In the genomic region with DNA sequence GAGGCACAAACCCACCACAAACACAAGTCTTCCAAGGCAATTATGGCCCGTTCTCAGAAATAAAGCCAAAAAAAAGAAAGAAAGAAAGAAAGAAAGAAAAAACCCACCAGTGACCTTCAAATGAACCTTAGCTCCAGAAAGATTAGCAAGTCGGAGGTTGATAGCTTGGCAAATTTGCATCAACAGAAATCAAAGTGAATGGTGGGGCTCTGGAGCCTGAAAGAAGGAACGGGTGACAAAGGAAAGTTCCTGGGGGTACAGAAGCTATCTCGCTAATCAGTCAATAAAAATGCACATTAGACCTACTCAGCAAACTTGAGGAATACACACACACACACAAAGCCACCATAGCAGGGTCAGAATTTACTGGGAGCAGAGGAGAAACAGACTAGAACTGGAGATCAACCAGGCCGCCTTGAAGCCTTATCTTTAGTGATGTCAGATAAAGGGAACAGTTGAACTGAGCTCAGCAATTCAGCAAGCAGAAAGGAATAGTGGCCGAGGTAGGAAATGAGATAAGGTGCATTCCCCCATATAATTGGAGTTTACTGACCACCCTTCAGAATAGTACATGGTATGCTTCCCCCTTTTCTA, we compare ENCODE assay signal across 15 mouse cellular contexts. TPM values are rescaled to one million over a fixed set of nuclear protein-coding genes. Genes with fewer than 3 reads are reported as not detected.
DNase-seq lines count a peak whose midpoint lies in the region; ATAC-seq and TF ChIP-seq lines count a peak whose summit lies in the region.
"Had no signal": no experiment of that assay in that cellular context is flagged by ENCODE, and none has a peak within 500 bp of the region (broad histone marks: within the 10 kb centered on the region; RNA-seq: fewer than 3 reads in every experiment).

No protein-coding gene starts in this region.

- no peak for TF ChIP-seq CTCF in ES-Bruce4 (IDR thresholded peaks at IDR 0.05; ENCODE audit: low read depth, low read length)

- H3K4me1 ChIP-seq in kidney, embryonic 16.5 days (ENCODE audit: insufficient read depth, low read length), result peaks cover 69% of the 10 kb centered on the region
- peaks cover 10% of the 10 kb centered on the region for H3K4me1 ChIP-seq in ES-Bruce4 (ENCODE audit: control insufficient read depth, insufficient read depth, low read length)
- peaks cover 36% of the 10 kb centered on the region for H3K4me1 ChIP-seq in intestine, embryonic 15.5 days (replicated peaks)

- H3K9ac ChIP-seq in kidney, embryonic 16.5 days (replicated peaks; ENCODE audit: low read length), result no peak overlapping the region
- H3K9ac ChIP-seq in ES-Bruce4 (ENCODE audit: low read depth, poor library complexity, severe bottlenecking), result no peak overlapping the region
- no peak overlapping the region for H3K9ac ChIP-seq in intestine, embryonic 15.5 days
- H3K9ac ChIP-seq: liver, embryonic 15.5 days had no signal

- 0 out of 2 replicates have a peak overlapping the region, but pooled peaks have one; percentile 6 for H3K4me2 ChIP-seq in kidney, embryonic 16.5 days (replicated peaks; ENCODE audit: low read depth, low read length)
- peak overlapping the region; percentile 12; the same call in 1 of the 2 replicates for H3K4me2 ChIP-seq in intestine, embryonic 15.5 days (replicated peaks)
- H3K4me2 ChIP-seq: liver, embryonic 15.5 days had no signal

- 45% methylated on average over 6 of the region's 6 CpGs for WGBS in kidney, embryonic 16.5 days
- WGBS in intestine, embryonic 15.5 days, result 28% methylated on average over 6 of the region's 6 CpGs

- peak overlapping the region; percentile 60 for H3K27ac ChIP-seq in kidney, embryonic 16.5 days (ENCODE audit: low read length)
- H3K27ac ChIP-seq in ES-Bruce4 (ENCODE audit: insufficient read depth, low read length), result peak overlapping the region; percentile 47
- peak overlapping the region; percentile 34; the same call in 1 of the 2 replicates for H3K27ac ChIP-seq in intestine, embryonic 15.5 days
- H3K27ac ChIP-seq: liver, embryonic 15.5 days had no signal

- no peak overlapping the region for H3K4me3 ChIP-seq in kidney, embryonic 16.5 days (ENCODE audit: low read length)
- no peak overlapping the region for H3K4me3 ChIP-seq in ES-Bruce4 (ENCODE audit: low read depth, low read length)
- H3K4me3 ChIP-seq in intestine, embryonic 15.5 days (replicated peaks), result no peak overlapping the region
- H3K4me3 ChIP-seq: liver, embryonic 15.5 days; megakaryocyte, embryonic 14.5 days had no signal

- no peaks in the 10 kb centered on the region for H3K9me3 ChIP-seq in kidney, embryonic 16.5 days (ENCODE audit: low read length)
- no peaks in the 10 kb centered on the region for H3K9me3 ChIP-seq in ES-Bruce4 (replicated peaks; ENCODE audit: control insufficient read depth, insufficient read depth, low read length, poor library complexity, severe bottlenecking)
- H3K9me3 ChIP-seq in intestine, embryonic 15.5 days, result no peaks in the 10 kb centered on the region
- H3K9me3 ChIP-seq: liver, embryonic 15.5 days; megakaryocyte, embryonic 14.5 days had no signal

- ATAC-seq in kidney, embryonic 16.5 days (ENCODE audit: low FRiP score, low TSS enrichment), result no peak
- peak; percentile 74 for ATAC-seq in intestine, embryonic 15.5 days
- ATAC-seq: forebrain, embryonic 14.5 days had no signal

- no peak for TF ChIP-seq POLR2A in ES-Bruce4 (IDR thresholded peaks at IDR 0.05; ENCODE audit: insufficient read depth, low read length)

- DNase-seq in heart, adult 11 months, result peak; percentile 78
- no peak for DNase-seq in heart, postnatal 14 days
- no peak for DNase-seq in kidney, postnatal 10 days
- no peak for DNase-seq in left cerebral cortex, adult 9 months (ENCODE audit: low spot score in 2 of 2)
- DNase-seq in thymus, postnatal 25 days, result no peak
- DNase-seq: cerebellum, adult 8-10 months; embryo, embryonic 11 days; kidney, adult 11 months; retina, postnatal 1 day had no signal

- no peak for TF ChIP-seq EP300 in ES-Bruce4 (IDR thresholded peaks at IDR 0.05; ENCODE audit: insufficient read depth, low read depth, low read length)

- intact Hi-C loops in heart, postnatal 14 days (cut with DNase I), result no loop called here

- no peaks in the 10 kb centered on the region for H3K27me3 ChIP-seq in kidney, embryonic 16.5 days (ENCODE audit: insufficient read depth, low read length)
- no peaks in the 10 kb centered on the region for H3K27me3 ChIP-seq in ES-Bruce4 (ENCODE audit: control insufficient read depth, insufficient read depth, low read length, poor library complexity, severe bottlenecking)
- no peaks in the 10 kb centered on the region for H3K27me3 ChIP-seq in intestine, embryonic 15.5 days (replicated peaks)
- H3K27me3 ChIP-seq: liver, embryonic 15.5 days; megakaryocyte, embryonic 14.5 days had no signal

- H3K36me3 ChIP-seq in kidney, embryonic 16.5 days (ENCODE audit: insufficient read depth, low read length), result peaks cover 13% of the 10 kb centered on the region; the same call in 1 of the 2 replicates
- H3K36me3 ChIP-seq in ES-Bruce4 (ENCODE audit: control insufficient read depth, insufficient read depth, low read length, poor library complexity, severe bottlenecking), result peaks cover 1% of the 10 kb centered on the region; the same call in 1 of the 2 replicates
- H3K36me3 ChIP-seq in intestine, embryonic 15.5 days, result 0 out of 2 replicates have a peak, but pooled peaks cover 3% of the 10 kb centered on the region
- H3K36me3 ChIP-seq: liver, embryonic 15.5 days had no signal

RNA-seq across cellular contexts. Expression of a gene that starts 11.9 kb away (rescaled TPM):
- 100 to 1,000 TPM; 303 to 323 TPM for total RNA-seq in heart, postnatal 14 days (2021)
- polyA plus RNA-seq in kidney, embryonic 16.5 days (2015; fragmentation: Nextera tagmentation; extraction: Ambion mirVana), result 105 and 109 TPM in 2 replicates
- polyA plus RNA-seq in ES-Bruce4 (2011; ENCODE audit: insufficient read depth, insufficient read length, low read depth, missing spikeins), result 195 and 233 TPM in 2 replicates
- 58.1 and 60.9 TPM in 2 replicates for polyA plus RNA-seq in intestine, embryonic 15.5 days (2015; fragmentation: Nextera tagmentation; extraction: Ambion mirVana)
